Mouse (Mus musculus) splenic B cell, adult 2 months (primary cell): Measurements from ENCODE around the gene Pitpna.

Source experiments
- DNase-seq: peaks from one replicate; pipeline ENCODE4 v3.0.0-alpha.2; 2011; ENCODE audit warnings: low read depth, low spot score
- H3K27me3 ChIP-seq: 2 replicates; pipeline ENCODE4 v1.6.1; 2012; ENCODE audit warnings: mild to moderate bottlenecking, low read length, moderate library complexity, mixed read lengths; ENCODE audit not compliant: control insufficient read depth, poor library complexity, insufficient read depth, severe bottlenecking
- H3K36me3 ChIP-seq: 2 replicates; pipeline ENCODE4 v1.6.1; 2012; ENCODE audit warnings: mild to moderate bottlenecking, low read length, moderate library complexity, mixed read lengths; ENCODE audit not compliant: control insufficient read depth, poor library complexity, insufficient read depth, severe bottlenecking

The Pitpna gene

GRCm38 (mm10) chr11:75660081-75660590, 72.2 kb downstream of the Pitpna start:
- peaks cover 42% of the 10 kb centered on the region for H3K36me3 ChIP-seq
- DNase-seq: no peak
- no peaks in the 10 kb centered on the region for H3K27me3 ChIP-seq

- no peaks in the 10 kb centered on the region for H3K27me3 ChIP-seq
- peaks cover 52% of the 10 kb centered on the region for H3K36me3 ChIP-seq
- no peak for DNase-seq
Measured at GRCm38 (mm10) chr11:75660941-75661800, 73.3 kb downstream of the Pitpna start.

GRCm38 (mm10) chr11:75662131-75662530, 74.2 kb downstream of the Pitpna start:
- H3K27me3 ChIP-seq: no peaks in the 10 kb centered on the region
- H3K36me3 ChIP-seq: peaks cover 55% of the 10 kb centered on the region
- no peak for DNase-seq

- Histone ChIP-seq H3K36me3 (peaks cover 59% of the 10 kb centered on the region), H3K27me3 (no peaks in the 10 kb centered on the region)
- DNase-seq: no peak
Measured at GRCm38 (mm10) chr11:75666296-75666695, 78.4 kb downstream of the Pitpna start.

GRCm38 (mm10) chr11:75668621-75669020, 80.7 kb downstream of the Pitpna start:
- H3K27me3 ChIP-seq: no peaks in the 10 kb centered on the region; the same call in 1 of the 2 replicates

GRCm38 (mm10) chr11:75669176-75669852, 81.4 kb downstream of the Pitpna start:
- DNase-seq: no peak
- Histone ChIP-seq H3K36me3 (peaks cover 64% of the 10 kb centered on the region), H3K27me3 (no peaks in the 10 kb centered on the region; the same call in 1 of the 2 replicates)

More at GRCm38 (mm10) chr11:75668621-75669020, 80.7 kb downstream of the Pitpna start:
- no peak for DNase-seq
- H3K36me3 ChIP-seq: peaks cover 67% of the 10 kb centered on the region

GRCm38 (mm10) chr11:75669853-75670200, 81.9 kb downstream of the Pitpna start:
- no peak for DNase-seq
- Histone ChIP-seq H3K27me3 (no peaks in the 10 kb centered on the region; the same call in 1 of the 2 replicates), H3K36me3 (peaks cover 64% of the 10 kb centered on the region)

GRCm38 (mm10) chr11:75671426-75672180, 83.7 kb downstream of the Pitpna start:
- H3K27me3 ChIP-seq: no peaks in the 10 kb centered on the region; the same call in 1 of the 2 replicates
- no peak for DNase-seq

GRCm38 (mm10) chr11:75673411-75673810, 85.5 kb downstream of the Pitpna start:
- Histone ChIP-seq H3K27me3 (no peaks in the 10 kb centered on the region; the same call in 1 of the 2 replicates), H3K36me3 (peaks cover 43% of the 10 kb centered on the region)
- DNase-seq: no peak

More at GRCm38 (mm10) chr11:75671426-75672180, 83.7 kb downstream of the Pitpna start:
- peaks cover 55% of the 10 kb centered on the region for H3K36me3 ChIP-seq

- Histone ChIP-seq H3K36me3 (peaks cover 31% of the 10 kb centered on the region), H3K27me3 (no peaks in the 10 kb centered on the region; the same call in 1 of the 2 replicates)
- DNase-seq: no peak
Measured at GRCm38 (mm10) chr11:75674875-75675274, 87.0 kb downstream of the Pitpna start.

- H3K27me3 ChIP-seq: no peaks in the 10 kb centered on the region; the same call in 1 of the 2 replicates
- DNase-seq: no peak
- peaks cover 4% of the 10 kb centered on the region; the same call in 1 of the 2 replicates for H3K36me3 ChIP-seq
Measured at GRCm38 (mm10) chr11:75677881-75678746, 90.2 kb downstream of the Pitpna start.
